Mouse (Mus musculus): ENCODE measurements around the gene 1700010I14Rik. TPM values are rescaled to one million over a fixed set of nuclear protein-coding genes. Genes with fewer than 3 reads are reported as not detected.

Gene 1700010I14Rik
- polyA plus RNA-seq (2015; fragmentation: Nextera tagmentation; extraction: Ambion mirVana): 1.9 and 3.3 TPM in 2 replicates

- Histone ChIP-seq H3K9ac (no peak within 1 kb of the TSS), H3K27ac (replicated peaks) (no peak within 1 kb of the TSS), H3K9me3 (replicated peaks) (no peaks in the 10 kb centered on the region), H3K27me3 (no peaks in the 10 kb centered on the region), H3K4me3 (replicated peaks) (peak within 1 kb of the TSS; percentile 35), H3K36me3 (no peaks in the 10 kb centered on the region), H3K4me2 (replicated peaks) (peak within 1 kb of the TSS; percentile 43), H3K4me1 (peaks cover 6% of the 10 kb centered on the region; the same call in 1 of the 2 replicates)
- no peak for ATAC-seq (ENCODE audit: insufficient number of reproducible peaks, low FRiP score, low TSS enrichment, low read depth)
- WGBS: 4% methylated on average over 13 of the region's 13 CpGs
Measured at GRCm38 (mm10) chr17:8988119-8988807, at the start of gene 1700010I14Rik. Gene 1700010I14Rik, plus strand, starts transcription at chr17:8988333.

DNA sequence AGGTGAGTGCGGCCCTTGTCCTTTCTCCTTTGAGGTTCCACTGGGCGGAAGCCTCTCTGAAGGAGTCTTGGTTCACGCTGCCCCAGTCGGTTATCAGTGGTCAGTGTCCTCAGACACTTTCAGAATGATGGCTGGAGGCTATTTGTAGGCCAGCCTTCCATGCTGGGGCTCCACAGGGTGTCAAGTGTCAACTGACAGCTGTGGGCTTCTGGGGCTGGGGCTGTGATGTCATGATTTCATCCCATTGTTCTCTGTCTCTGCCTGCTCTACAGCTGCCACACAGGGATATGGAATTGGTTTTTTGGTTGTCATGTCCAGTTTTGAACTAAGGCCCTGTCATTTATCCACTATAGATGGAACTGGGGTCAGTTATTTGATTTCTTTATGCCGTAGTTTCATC, 36.5 kb upstream of the 1700010I14Rik start:
- H3K36me3 ChIP-seq: no peaks in the 10 kb centered on the region
- H3K9me3 ChIP-seq (replicated peaks): no peaks in the 10 kb centered on the region
- no peaks in the 10 kb centered on the region for H3K27me3 ChIP-seq
- H3K27ac ChIP-seq (replicated peaks): no peak overlapping the region
- H3K9ac ChIP-seq: no peak overlapping the region
- H3K4me3 ChIP-seq (replicated peaks): no peak overlapping the region
- no peak overlapping the region for H3K4me2 ChIP-seq (replicated peaks)
- no peak for ATAC-seq (ENCODE audit: insufficient number of reproducible peaks, low FRiP score, low TSS enrichment, low read depth)
- no peaks in the 10 kb centered on the region for H3K4me1 ChIP-seq
- WGBS: 60% methylated on average over 5 of the region's 5 CpGs

DNA sequence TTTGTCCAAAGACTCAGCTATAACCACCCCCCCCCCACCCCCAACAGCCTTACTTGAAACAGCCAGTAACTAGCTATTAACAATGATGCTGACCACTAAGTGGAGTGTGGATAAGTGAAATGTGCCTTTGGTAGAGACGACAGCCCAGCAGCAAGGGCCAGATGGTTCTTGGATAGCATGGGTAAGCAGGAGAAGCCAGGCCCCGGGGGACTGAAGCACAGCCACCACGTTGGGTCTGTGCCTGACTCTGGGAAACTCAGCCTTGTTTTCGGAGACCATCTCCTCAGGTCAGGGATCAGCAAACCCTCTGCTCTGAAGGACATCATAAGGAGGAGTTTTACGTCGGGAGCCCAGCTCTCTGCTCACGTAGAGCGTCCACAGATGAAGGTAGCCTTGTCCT, 35.2 kb upstream of the 1700010I14Rik start:
- H3K27ac ChIP-seq (replicated peaks): no peak overlapping the region
- no peak overlapping the region for H3K9ac ChIP-seq
- H3K4me3 ChIP-seq (replicated peaks): no peak overlapping the region
- H3K4me1 ChIP-seq: no peaks in the 10 kb centered on the region
- ATAC-seq (ENCODE audit: insufficient number of reproducible peaks, low FRiP score, low TSS enrichment, low read depth): no peak
- H3K36me3 ChIP-seq: no peaks in the 10 kb centered on the region
- WGBS: 81% methylated on average over 8 of the region's 8 CpGs
- no peak overlapping the region for H3K4me2 ChIP-seq (replicated peaks)
- no peaks in the 10 kb centered on the region for H3K27me3 ChIP-seq
- H3K9me3 ChIP-seq (replicated peaks): no peaks in the 10 kb centered on the region

- no peaks in the 10 kb centered on the region for H3K4me1 ChIP-seq
- H3K27ac ChIP-seq (replicated peaks): no peak overlapping the region
- no peak overlapping the region for H3K4me2 ChIP-seq (replicated peaks)
- ATAC-seq (ENCODE audit: insufficient number of reproducible peaks, low FRiP score, low TSS enrichment, low read depth): 0 out of 2 replicates have a peak, but pooled peaks have one; percentile 51
- H3K9me3 ChIP-seq (replicated peaks): no peaks in the 10 kb centered on the region
- 80% methylated on average over 6 of the region's 6 CpGs for WGBS
- no peaks in the 10 kb centered on the region for H3K27me3 ChIP-seq
- no peak overlapping the region for H3K9ac ChIP-seq
- H3K36me3 ChIP-seq: no peaks in the 10 kb centered on the region
- H3K4me3 ChIP-seq (replicated peaks): no peak overlapping the region
Measured at GRCm38 (mm10) chr17:8958125-8958524, 30.0 kb upstream of the 1700010I14Rik start.

DNA sequence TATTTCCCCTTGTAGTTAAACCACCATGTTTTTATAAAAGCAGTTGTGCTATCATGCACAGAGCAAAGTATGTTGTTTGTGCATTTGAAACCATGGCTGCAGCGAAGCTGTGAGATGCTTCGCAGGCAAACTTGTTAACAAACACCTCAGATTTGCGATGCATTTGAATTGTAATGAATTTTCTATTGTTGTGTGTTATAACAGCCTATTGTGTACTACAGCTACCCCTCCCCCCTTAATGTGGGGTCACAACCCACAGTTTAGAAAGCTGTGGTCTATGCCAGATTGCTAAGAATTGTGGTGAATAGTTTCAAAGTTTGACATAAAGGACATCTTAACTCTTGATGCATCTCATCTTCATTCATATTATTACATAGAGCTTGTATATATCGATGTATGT, 27.7 kb upstream of the 1700010I14Rik start:
- no peak for ATAC-seq (ENCODE audit: insufficient number of reproducible peaks, low FRiP score, low TSS enrichment, low read depth)
- no peak overlapping the region for H3K27ac ChIP-seq (replicated peaks)

GRCm38 (mm10) chr17:8961097-8961496, 27.0 kb upstream of the 1700010I14Rik start:
- Histone ChIP-seq H3K4me1 (no peaks in the 10 kb centered on the region), H3K27ac (replicated peaks) (no peak overlapping the region), H3K4me3 (replicated peaks) (no peak overlapping the region), H3K9ac (no peak overlapping the region), H3K9me3 (replicated peaks) (no peaks in the 10 kb centered on the region), H3K27me3 (no peaks in the 10 kb centered on the region), H3K4me2 (replicated peaks) (no peak overlapping the region), H3K36me3 (no peaks in the 10 kb centered on the region)
- 64% methylated on average over 5 of the region's 5 CpGs for WGBS
- no peak for ATAC-seq (ENCODE audit: insufficient number of reproducible peaks, low FRiP score, low TSS enrichment, low read depth)

More for the DNA sequence above, 27.7 kb upstream of the 1700010I14Rik start:
- Histone ChIP-seq H3K27me3 (no peaks in the 10 kb centered on the region), H3K9me3 (replicated peaks) (no peaks in the 10 kb centered on the region), H3K36me3 (no peaks in the 10 kb centered on the region), H3K4me3 (replicated peaks) (no peak overlapping the region), H3K4me1 (no peaks in the 10 kb centered on the region), H3K4me2 (replicated peaks) (no peak overlapping the region), H3K9ac (no peak overlapping the region)
- WGBS: 93% methylated on average over 4 of the region's 4 CpGs

DNA sequence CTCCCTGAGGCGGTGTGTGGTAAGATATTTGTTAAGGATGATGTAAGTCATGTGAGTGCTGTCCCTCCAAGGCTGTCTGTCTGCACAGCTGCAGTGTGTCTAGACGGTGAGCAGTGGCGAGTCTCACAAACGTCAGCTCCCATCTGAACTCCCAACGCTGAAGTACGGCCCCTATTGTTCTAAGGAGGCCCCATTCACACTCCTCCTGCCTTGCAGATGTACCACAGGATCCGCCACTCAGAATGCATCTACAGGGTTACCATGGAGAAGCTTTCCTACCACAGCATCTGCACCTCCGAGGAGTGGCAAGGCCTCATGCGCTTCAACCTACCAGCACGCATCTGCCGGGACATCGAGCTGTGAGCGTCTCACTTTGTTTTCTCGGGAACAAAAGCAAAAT, 26.5 kb upstream of the 1700010I14Rik start:
- Histone ChIP-seq H3K27me3 (no peaks in the 10 kb centered on the region), H3K4me1 (no peaks in the 10 kb centered on the region), H3K4me2 (replicated peaks) (no peak overlapping the region), H3K27ac (replicated peaks) (no peak overlapping the region), H3K9me3 (replicated peaks) (no peaks in the 10 kb centered on the region), H3K4me3 (replicated peaks) (no peak overlapping the region), H3K9ac (no peak overlapping the region), H3K36me3 (no peaks in the 10 kb centered on the region)
- 68% methylated on average over 14 of the region's 14 CpGs for WGBS
- no peak for ATAC-seq (ENCODE audit: insufficient number of reproducible peaks, low FRiP score, low TSS enrichment, low read depth)

- Histone ChIP-seq H3K4me3 (replicated peaks) (no peak overlapping the region), H3K9ac (no peak overlapping the region), H3K9me3 (replicated peaks) (no peaks in the 10 kb centered on the region), H3K4me2 (replicated peaks) (no peak overlapping the region), H3K4me1 (no peaks in the 10 kb centered on the region), H3K27me3 (no peaks in the 10 kb centered on the region), H3K27ac (replicated peaks) (no peak overlapping the region), H3K36me3 (0 out of 2 replicates have a peak, but pooled peaks cover 3% of the 10 kb centered on the region)
- ATAC-seq (ENCODE audit: insufficient number of reproducible peaks, low FRiP score, low TSS enrichment, low read depth): no peak
- WGBS: 91% methylated on average over 6 of the region's 6 CpGs
Measured at GRCm38 (mm10) chr17:8965177-8965576, 23.0 kb upstream of the 1700010I14Rik start.

DNA sequence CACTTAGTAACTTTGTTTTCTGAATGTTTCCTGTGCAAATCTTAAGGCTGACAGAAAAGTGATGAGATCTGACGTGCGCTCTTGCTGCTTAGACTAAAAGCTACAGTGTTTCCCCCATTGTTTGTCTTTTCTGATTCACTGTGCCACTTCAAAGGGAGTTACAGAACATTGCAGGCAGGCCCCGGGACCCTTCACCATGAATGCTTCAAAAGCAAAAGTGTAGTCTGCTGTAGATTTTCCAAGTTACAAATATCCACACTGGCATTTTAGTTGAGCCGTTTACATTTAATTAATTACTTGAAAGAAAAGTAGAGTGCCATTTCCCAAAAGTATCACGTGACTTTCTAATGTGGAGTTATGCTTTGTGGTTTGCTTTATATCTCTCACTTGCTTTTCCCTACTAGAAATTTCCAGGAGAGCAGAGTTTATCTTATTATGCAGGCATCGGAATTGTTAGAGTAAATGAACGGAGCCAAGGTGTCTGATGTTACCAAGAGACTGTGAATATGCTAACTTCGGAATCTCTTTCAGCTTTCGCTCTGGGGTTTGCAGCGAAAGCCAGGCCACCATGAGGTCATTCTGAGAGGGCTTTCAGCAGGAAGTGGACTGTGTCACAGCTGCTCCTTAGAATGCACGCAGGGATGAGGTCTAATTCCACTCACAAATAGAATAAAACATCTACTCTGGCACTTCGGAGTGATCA, 15.8 kb upstream of the 1700010I14Rik start:
- WGBS: 35% methylated on average over 12 of the region's 12 CpGs

DNA sequence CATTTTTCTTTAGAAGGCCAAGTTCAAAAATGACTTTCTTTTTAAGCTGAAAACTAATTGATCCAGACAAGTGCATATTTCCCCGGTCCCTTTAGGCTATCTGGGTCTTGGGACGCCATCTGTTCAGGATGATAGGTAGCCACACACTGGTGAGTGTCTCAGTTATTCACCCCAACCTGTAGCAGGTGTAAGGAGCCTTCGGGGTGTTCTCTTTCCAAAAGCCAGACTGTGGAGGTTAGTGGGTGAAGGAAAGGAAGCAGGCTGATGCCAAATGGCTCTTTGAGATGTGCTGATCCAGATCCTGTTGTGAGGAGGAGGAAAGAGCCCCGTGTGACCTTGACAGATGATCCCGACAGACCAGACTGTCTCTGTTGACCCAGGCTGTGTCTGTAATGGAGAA, 14.8 kb upstream of the 1700010I14Rik start:
- Histone ChIP-seq H3K4me1 (no peaks in the 10 kb centered on the region), H3K27me3 (no peaks in the 10 kb centered on the region), H3K9ac (no peak overlapping the region), H3K27ac (replicated peaks) (no peak overlapping the region), H3K4me2 (replicated peaks) (no peak overlapping the region), H3K4me3 (replicated peaks) (no peak overlapping the region), H3K9me3 (replicated peaks) (no peaks in the 10 kb centered on the region), H3K36me3 (0 out of 2 replicates have a peak, but pooled peaks cover 3% of the 10 kb centered on the region)
- ATAC-seq (ENCODE audit: insufficient number of reproducible peaks, low FRiP score, low TSS enrichment, low read depth): no peak
- WGBS: 62% methylated on average over 5 of the region's 5 CpGs

More for the DNA sequence above, 15.8 kb upstream of the 1700010I14Rik start:
- H3K9ac ChIP-seq: no peak overlapping the region
- no peaks in the 10 kb centered on the region for H3K27me3 ChIP-seq
- no peak for ATAC-seq (ENCODE audit: insufficient number of reproducible peaks, low FRiP score, low TSS enrichment, low read depth)
- 0 out of 2 replicates have a peak, but pooled peaks cover 3% of the 10 kb centered on the region for H3K36me3 ChIP-seq
- H3K27ac ChIP-seq (replicated peaks): no peak overlapping the region
- no peak overlapping the region for H3K4me2 ChIP-seq (replicated peaks)
- H3K9me3 ChIP-seq (replicated peaks): no peaks in the 10 kb centered on the region
- H3K4me1 ChIP-seq: no peaks in the 10 kb centered on the region
- no peak overlapping the region for H3K4me3 ChIP-seq (replicated peaks)

DNA sequence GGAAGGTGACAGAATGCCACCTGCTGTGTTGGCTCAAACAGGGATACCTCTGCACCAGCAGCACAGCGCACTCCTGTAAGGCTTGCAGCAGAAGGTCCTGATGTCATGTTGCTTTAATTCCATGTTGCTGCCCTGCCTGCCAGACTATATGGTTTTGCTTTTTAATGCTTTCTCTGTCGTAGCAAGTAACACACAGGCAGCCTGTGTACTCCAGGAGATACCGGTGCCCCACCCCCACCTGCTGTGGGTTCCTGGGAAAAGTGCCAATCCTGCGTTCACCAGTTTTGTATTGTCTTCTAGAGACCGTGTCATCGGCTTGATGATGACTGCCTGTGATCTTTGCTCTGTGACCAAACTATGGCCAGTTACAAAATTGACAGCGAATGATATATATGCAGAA, 13.7 kb upstream of the 1700010I14Rik start:
- no peak overlapping the region for H3K4me3 ChIP-seq (replicated peaks)
- no peak overlapping the region for H3K27ac ChIP-seq (replicated peaks)
- no peaks in the 10 kb centered on the region for H3K27me3 ChIP-seq
- no peaks in the 10 kb centered on the region for H3K36me3 ChIP-seq
- H3K9me3 ChIP-seq (replicated peaks): no peaks in the 10 kb centered on the region
- no peak overlapping the region for H3K9ac ChIP-seq
- 52% methylated on average over 7 of the region's 7 CpGs for WGBS
- ATAC-seq (ENCODE audit: insufficient number of reproducible peaks, low FRiP score, low TSS enrichment, low read depth): no peak
- no peak overlapping the region for H3K4me2 ChIP-seq (replicated peaks)
- no peaks in the 10 kb centered on the region for H3K4me1 ChIP-seq

All from embryonic facial prominence, embryonic 15.5 days (tissue).